Mouse (Mus musculus) urinary bladder, postnatal 10 days (tissue): ENCODE data around the gene Sp3.
"Not testable (repeated sequence)": the region's sequence is repeated elsewhere in the genome, so short reads cannot be mapped to it uniquely, and the experiment has no call there.

Experiments
- DNase-seq: peaks from one replicate; pipeline ENCODE4 v3.0.0; 2022; ENCODE audit warnings: low spot score

Sp3 gene

GRCm38 (mm10) chr2:72980337-72981074 lies at the start of gene Sp3:
Gene Sp3 (minus strand): TSS chr2:72980446.
- peak; percentile 95 for DNase-seq

- no peak for DNase-seq
Observed at GRCm38 (mm10) chr2:73029846-73030245, 49.6 kb upstream of the Sp3 start.

GRCm38 (mm10) chr2:73028019-73028418 lies 47.8 kb upstream of the Sp3 start:
- no peak for DNase-seq

GRCm38 (mm10) chr2:73027126-73027525 lies 46.9 kb upstream of the Sp3 start:
- DNase-seq: no peak

- DNase-seq: no peak
Observed at GRCm38 (mm10) chr2:73023803-73024202, 43.6 kb upstream of the Sp3 start.

- DNase-seq: no peak
Observed at GRCm38 (mm10) chr2:73021046-73021445, 40.8 kb upstream of the Sp3 start.

GRCm38 (mm10) chr2:73019371-73020146 lies 39.3 kb upstream of the Sp3 start:
- DNase-seq: no peak

GRCm38 (mm10) chr2:73014063-73014462 lies 33.8 kb upstream of the Sp3 start:
- not testable (repeated sequence) for DNase-seq

- DNase-seq: no peak
Observed at GRCm38 (mm10) chr2:73012636-73013035, 32.4 kb upstream of the Sp3 start.

GRCm38 (mm10) chr2:73007472-73007871 lies 27.2 kb upstream of the Sp3 start:
- DNase-seq: no peak

GRCm38 (mm10) chr2:73005611-73006515 lies 25.6 kb upstream of the Sp3 start:
- DNase-seq: no peak

GRCm38 (mm10) chr2:73003751-73004717 lies 23.8 kb upstream of the Sp3 start:
- DNase-seq: peak; percentile 42

- DNase-seq: no peak
Observed at GRCm38 (mm10) chr2:73003049-73003448, 22.8 kb upstream of the Sp3 start.

- no peak for DNase-seq
Observed at GRCm38 (mm10) chr2:73002451-73002850, 22.2 kb upstream of the Sp3 start.

- DNase-seq: no peak
Observed at GRCm38 (mm10) chr2:73001994-73002393, 21.7 kb upstream of the Sp3 start.

GRCm38 (mm10) chr2:73000194-73000593 lies 19.9 kb upstream of the Sp3 start:
- DNase-seq: no peak

GRCm38 (mm10) chr2:72997586-72997985 lies 17.3 kb upstream of the Sp3 start:
- no peak for DNase-seq

GRCm38 (mm10) chr2:72996808-72997378 lies 16.6 kb upstream of the Sp3 start:
- DNase-seq: no peak

- DNase-seq: no peak
Observed at GRCm38 (mm10) chr2:72995346-72996097, 15.3 kb upstream of the Sp3 start.

GRCm38 (mm10) chr2:72994165-72994564 lies 13.9 kb upstream of the Sp3 start:
- DNase-seq: no peak
